Mouse (Mus musculus) stomach, embryonic 14.5 days (tissue): ENCODE results near the gene Perm1. TPM values are rescaled to one million over a fixed set of nuclear protein-coding genes. Genes with fewer than 3 reads are reported as not detected.

Source experiments
- ATAC-seq: fragments of 200-750 bp; cut with Nextera tagmentation; 2 replicates; pipeline ENCODE4 v1.8.0; 2017; ENCODE audit warnings: low read depth, moderate TSS enrichment; ENCODE audit not compliant: insufficient number of reproducible peaks, insufficient read depth, low FRiP score
- H3K27ac ChIP-seq: fragments of 300-500 bp; sonication (generic); 2 replicates; pipeline ENCODE4 v1.5.1; 2014; ENCODE audit warnings: mild to moderate bottlenecking, low read length, moderate library complexity, mixed read lengths
- H3K27me3 ChIP-seq: fragments of 300-500 bp; sonication (generic); 2 replicates; pipeline ENCODE4 v1.6.1; 2014; ENCODE audit warnings: low read length, control low read depth, mixed read lengths; ENCODE audit not compliant: control insufficient read depth, insufficient read depth
- H3K36me3 ChIP-seq: fragments of 300-500 bp; sonication (generic); 2 replicates; pipeline ENCODE4 v1.6.1; 2014; ENCODE audit warnings: mild to moderate bottlenecking, control low read depth, low read length, moderate library complexity, mixed read lengths; ENCODE audit not compliant: control insufficient read depth, insufficient read depth
- H3K4me1 ChIP-seq: fragments of 300-500 bp; sonication (generic); 2 replicates; pipeline ENCODE4 v1.6.1; 2014; ENCODE audit warnings: low read length, control low read depth, mixed read lengths; ENCODE audit not compliant: control insufficient read depth, insufficient read depth
- H3K4me2 ChIP-seq: fragments of 300-500 bp; sonication (generic); replicated peaks from 2 replicates; pipeline ENCODE4 v1.6.1; 2014; ENCODE audit warnings: low read depth, low read length, control low read depth
- H3K4me3 ChIP-seq: fragments of 300-500 bp; sonication (generic); 2 replicates; pipeline ENCODE4 v1.5.1; 2014; ENCODE audit warnings: low read depth, low read length, control low read depth
- H3K9ac ChIP-seq: fragments of 300-500 bp; sonication (generic); replicated peaks from 2 replicates; pipeline ENCODE4 v1.6.1; 2014; ENCODE audit warnings: low read depth, mild to moderate bottlenecking, control low read depth, low read length, moderate library complexity, mixed read lengths
- H3K9me3 ChIP-seq: fragments of 300-500 bp; sonication (generic); 2 replicates; pipeline ENCODE4 v1.6.1; 2016; ENCODE audit warnings: low read depth, low read length, control low read depth; ENCODE audit not compliant: control insufficient read depth
- WGBS: fragments of 180-500 bp; shearing (Covaris S2); extraction: QIAGEN DNeasy Blood & Tissue Kit; methylation state at CpG from one replicate; pipeline ENCODE4 v1.1.7; 2014; 5-methylcytosine and 5-hydroxymethylcytosine counted together
- polyA plus RNA-seq: library from polyadenylated mRNA; unstranded; fragments of >200 nt; fragmentation: Nextera tagmentation; extraction: Ambion mirVana; gene quantifications from 2 replicates; pipeline ENCODE4 v1.2.1, GENCODE M21; 2014

Gene Perm1
- polyA plus RNA-seq, result 0.55 and 1.3 TPM in 2 replicates

DNA sequence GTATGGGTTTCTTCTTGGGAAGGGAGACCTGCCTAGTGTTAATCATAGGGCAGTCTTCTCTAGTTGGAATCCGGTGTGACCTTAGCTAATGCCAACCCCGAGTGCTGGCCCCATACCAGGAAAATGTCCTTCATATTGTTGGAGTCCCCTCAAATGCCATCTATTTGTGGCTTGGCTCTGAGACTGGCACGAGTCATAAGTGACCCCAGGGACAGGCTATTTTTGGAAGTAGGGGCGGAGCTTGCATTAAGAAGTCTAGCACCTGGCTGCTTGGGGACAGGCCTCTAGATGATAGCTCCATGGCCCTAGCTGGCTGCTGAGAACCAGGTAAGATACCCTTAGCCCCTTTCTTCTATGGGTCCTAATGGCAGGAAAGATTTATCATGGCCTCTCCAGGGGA lies at the start of gene Perm1:
TSS of gene Perm1 (plus strand) at position 220 of the 400 bp plus-strand sequence.
- H3K4me3 ChIP-seq, result no peak within 1 kb of the TSS
- 73% methylated on average over 4 of the region's 4 CpGs for WGBS
- no peak within 1 kb of the TSS for H3K9ac ChIP-seq
- no peaks in the 10 kb centered on the region for H3K36me3 ChIP-seq
- no peaks in the 10 kb centered on the region for H3K4me1 ChIP-seq
- no peaks in the 10 kb centered on the region for H3K27me3 ChIP-seq
- ATAC-seq, result no peak
- no peak within 1 kb of the TSS for H3K27ac ChIP-seq
- no peak within 1 kb of the TSS for H3K4me2 ChIP-seq
- no peaks in the 10 kb centered on the region for H3K9me3 ChIP-seq

DNA sequence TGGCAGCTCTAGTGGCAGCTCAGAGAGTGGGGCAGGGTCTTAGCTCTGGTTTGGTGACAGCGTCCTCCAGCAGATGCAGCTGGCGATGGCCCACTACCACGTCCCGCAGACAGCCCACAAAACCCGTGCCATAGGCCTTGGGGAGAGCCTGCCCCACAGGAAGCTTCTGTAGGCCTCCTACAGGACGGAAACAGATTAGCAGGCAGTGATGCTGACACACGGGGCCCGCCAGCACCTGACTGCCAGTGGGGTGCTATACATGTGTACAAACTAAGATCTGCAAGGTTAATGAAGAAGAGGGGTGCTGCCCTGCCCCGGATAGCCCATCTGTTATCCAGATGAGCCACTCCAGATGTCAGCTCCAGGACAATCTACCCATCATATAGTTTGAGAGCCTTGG lies 49.2 kb upstream of the Perm1 start:
- peaks cover 73% of the 10 kb centered on the region for H3K36me3 ChIP-seq
- 85% methylated on average over 9 of the region's 9 CpGs for WGBS
- H3K9me3 ChIP-seq, result no peaks in the 10 kb centered on the region; the same call in 1 of the 2 replicates
- H3K4me3 ChIP-seq, result no peak overlapping the region
- no peak for ATAC-seq
- H3K27me3 ChIP-seq, result no peaks in the 10 kb centered on the region
- no peak overlapping the region for H3K4me2 ChIP-seq
- H3K9ac ChIP-seq, result no peak overlapping the region
- no peaks in the 10 kb centered on the region for H3K4me1 ChIP-seq
- H3K27ac ChIP-seq, result no peak overlapping the region

DNA sequence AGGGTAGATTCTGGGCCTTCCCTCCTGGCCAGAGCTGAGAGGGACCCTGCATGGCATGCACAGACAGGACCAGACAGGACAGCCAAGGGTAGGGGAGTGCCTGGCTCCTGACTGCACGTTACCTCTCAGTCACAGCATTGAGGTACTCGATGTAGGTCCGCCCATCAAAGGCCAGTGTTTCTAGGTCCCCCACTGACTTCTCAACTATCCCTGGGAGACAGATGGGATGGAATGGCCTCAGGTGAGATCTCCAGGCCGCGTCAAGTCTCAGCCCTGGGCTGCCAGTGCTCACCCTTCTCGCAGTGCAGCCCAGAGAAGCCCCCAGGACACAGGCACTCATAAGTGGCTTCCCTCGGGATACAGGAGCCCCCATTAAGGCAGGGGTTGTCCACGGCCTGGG lies 47.1 kb upstream of the Perm1 start:
- no peaks in the 10 kb centered on the region for H3K4me1 ChIP-seq
- no peaks in the 10 kb centered on the region for H3K27me3 ChIP-seq
- H3K36me3 ChIP-seq, result peaks cover 90% of the 10 kb centered on the region
- H3K9me3 ChIP-seq, result no peaks in the 10 kb centered on the region
- 90% methylated on average over 8 of the region's 8 CpGs for WGBS
- H3K27ac ChIP-seq, result no peak overlapping the region
- no peak overlapping the region for H3K4me3 ChIP-seq
- no peak overlapping the region for H3K4me2 ChIP-seq
- no peak overlapping the region for H3K9ac ChIP-seq
- no peak for ATAC-seq

DNA sequence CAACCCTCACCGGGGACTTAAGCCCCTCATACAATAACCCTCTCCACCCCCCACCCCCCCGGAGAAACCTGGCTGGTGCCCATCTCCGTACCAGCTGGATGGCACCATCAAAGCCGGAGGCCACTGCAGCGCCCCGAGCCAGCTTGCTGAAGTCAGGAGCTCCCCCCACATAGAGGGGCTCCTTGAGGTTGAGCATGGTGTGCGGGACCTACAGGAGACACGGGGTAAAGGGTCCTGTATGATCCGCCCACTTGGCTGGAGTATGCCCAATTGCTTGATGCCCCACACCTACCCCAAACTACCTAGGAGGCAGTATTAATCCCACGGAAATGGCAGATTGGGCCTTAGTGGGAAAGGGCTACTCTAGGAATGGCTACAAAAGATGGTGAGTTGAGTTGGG lies 46.5 kb upstream of the Perm1 start:
- 95% methylated on average over 10 of the region's 10 CpGs for WGBS
- no peak overlapping the region for H3K4me2 ChIP-seq

DNA sequence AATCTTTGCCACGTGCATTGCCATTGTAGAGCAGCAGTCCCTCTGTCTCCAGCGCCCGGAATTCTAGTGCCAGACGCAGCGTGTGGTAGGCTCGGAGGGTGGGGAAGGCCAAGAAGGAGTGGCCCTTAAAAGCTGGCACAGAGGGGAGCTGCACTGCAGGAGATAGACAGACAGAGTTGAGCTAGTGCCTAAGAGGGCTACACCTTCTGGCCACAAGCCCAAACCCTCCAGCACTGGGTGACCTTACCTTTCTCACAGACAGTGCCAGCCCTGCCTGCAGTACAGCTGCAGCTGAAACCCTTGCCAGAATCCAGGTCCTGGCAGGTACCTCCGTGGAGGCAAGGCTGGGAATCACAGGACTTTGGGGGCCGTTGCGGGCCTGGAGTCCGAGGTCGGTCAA lies 43.8 kb upstream of the Perm1 start:
- H3K27me3 ChIP-seq, result no peaks in the 10 kb centered on the region
- H3K36me3 ChIP-seq, result peaks cover 94% of the 10 kb centered on the region
- no peak for ATAC-seq
- WGBS, result 96% methylated on average over 11 of the region's 11 CpGs
- no peak overlapping the region for H3K4me3 ChIP-seq
- H3K4me1 ChIP-seq, result no peaks in the 10 kb centered on the region
- no peak overlapping the region for H3K27ac ChIP-seq
- no peak overlapping the region for H3K9ac ChIP-seq
- no peaks in the 10 kb centered on the region for H3K9me3 ChIP-seq
- no peak overlapping the region for H3K4me2 ChIP-seq

More for the DNA sequence above, 46.5 kb upstream of the Perm1 start:
- H3K27ac ChIP-seq, result no peak overlapping the region
- H3K36me3 ChIP-seq, result peaks cover 90% of the 10 kb centered on the region
- ATAC-seq, result no peak
- H3K9me3 ChIP-seq, result no peaks in the 10 kb centered on the region
- H3K27me3 ChIP-seq, result no peaks in the 10 kb centered on the region
- H3K4me1 ChIP-seq, result no peaks in the 10 kb centered on the region
- no peak overlapping the region for H3K4me3 ChIP-seq
- no peak overlapping the region for H3K9ac ChIP-seq

DNA sequence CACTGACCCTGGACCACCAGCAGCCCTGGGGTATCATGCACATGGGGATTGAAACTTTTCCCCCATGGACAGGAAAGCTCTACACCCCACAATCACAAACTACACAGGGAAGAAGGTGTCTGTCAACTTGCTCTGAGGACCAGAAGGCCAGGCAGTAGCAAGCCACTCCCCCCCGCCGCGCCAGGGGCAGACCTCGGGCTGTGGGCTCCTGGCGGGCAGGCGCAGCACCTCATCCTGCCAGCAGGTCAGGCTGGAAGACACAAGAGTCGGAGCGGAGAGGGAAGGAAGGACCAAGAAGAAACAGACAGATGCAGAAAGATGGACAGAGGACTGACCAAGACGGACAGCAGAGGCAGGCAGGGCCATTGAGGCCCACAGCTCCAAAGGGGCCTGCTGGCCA lies 38.0 kb upstream of the Perm1 start:
- WGBS, result 95% methylated on average over 9 of the region's 9 CpGs
- H3K9ac ChIP-seq, result no peak overlapping the region
- no peak overlapping the region for H3K4me3 ChIP-seq
- no peak overlapping the region for H3K4me2 ChIP-seq
- ATAC-seq, result no peak
- H3K9me3 ChIP-seq, result no peaks in the 10 kb centered on the region
- no peak overlapping the region for H3K27ac ChIP-seq
- H3K36me3 ChIP-seq, result peaks cover 71% of the 10 kb centered on the region
- H3K27me3 ChIP-seq, result no peaks in the 10 kb centered on the region
- no peaks in the 10 kb centered on the region for H3K4me1 ChIP-seq

DNA sequence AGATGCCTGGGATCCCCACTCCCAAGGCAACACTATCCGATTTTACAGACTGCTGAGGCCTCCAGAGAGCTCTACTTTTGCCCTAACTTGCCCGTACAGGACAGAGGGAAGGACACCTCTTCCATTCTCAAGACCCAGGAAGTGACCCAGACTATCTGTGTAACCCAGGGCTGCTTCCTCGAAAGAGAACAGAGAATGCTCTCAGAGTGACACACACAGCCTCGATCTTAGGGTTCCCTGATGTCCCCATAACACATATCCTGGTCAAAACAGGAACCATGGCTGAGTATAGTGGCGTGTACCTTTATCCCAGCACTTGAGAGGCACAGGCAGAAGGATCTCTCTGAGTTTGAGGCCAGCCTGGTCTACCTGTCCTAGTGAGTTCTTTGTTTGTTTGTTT lies 31.9 kb upstream of the Perm1 start:
- Histone ChIP-seq H3K4me3 (no peak overlapping the region), H3K4me1 (peaks cover 12% of the 10 kb centered on the region; the same call in 1 of the 2 replicates), H3K4me2 (no peak overlapping the region), H3K9me3 (no peaks in the 10 kb centered on the region), H3K27me3 (no peaks in the 10 kb centered on the region), H3K27ac (no peak overlapping the region), H3K36me3 (peaks cover 26% of the 10 kb centered on the region; the same call in 1 of the 2 replicates), H3K9ac (no peak overlapping the region)
- no peak for ATAC-seq
- WGBS, result 82% methylated on average over 5 of the region's 5 CpGs

DNA sequence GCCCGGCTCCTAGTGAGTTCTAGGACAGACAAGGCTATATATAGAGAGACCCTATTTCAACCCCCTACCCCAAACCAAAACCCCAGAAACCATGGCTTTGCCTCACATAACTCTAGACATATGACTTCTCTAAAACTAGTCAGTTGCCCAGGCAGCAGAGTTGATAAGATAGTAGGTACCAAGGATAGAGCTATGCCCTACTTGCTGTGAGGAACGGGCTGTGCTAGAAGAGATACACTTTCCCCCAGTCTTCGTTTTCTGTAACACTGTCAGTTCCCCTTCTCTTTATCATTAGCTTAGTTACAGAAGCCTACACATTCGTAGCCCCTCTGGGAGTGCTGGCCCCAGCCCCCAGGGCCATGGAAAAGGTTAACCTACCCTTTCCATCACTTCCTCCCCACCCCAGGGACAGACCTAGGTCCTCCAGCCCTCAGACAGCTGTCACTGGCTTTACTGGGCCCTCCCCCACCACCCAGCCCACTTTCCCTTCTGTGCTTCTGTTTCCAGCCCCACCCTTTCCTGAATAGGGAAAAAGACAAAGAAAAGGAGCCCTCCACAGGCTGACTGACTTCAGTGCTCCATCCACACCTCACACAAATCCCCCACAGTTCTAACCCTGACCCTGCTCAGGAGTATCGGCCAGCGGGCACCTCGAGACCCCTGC lies 31.2 kb upstream of the Perm1 start:
- no peak for ATAC-seq
- H3K36me3 ChIP-seq, result peaks cover 21% of the 10 kb centered on the region; the same call in 1 of the 2 replicates
- no peak overlapping the region for H3K4me2 ChIP-seq
- H3K9me3 ChIP-seq, result no peaks in the 10 kb centered on the region
- no peak overlapping the region for H3K4me3 ChIP-seq
- peaks cover 18% of the 10 kb centered on the region for H3K4me1 ChIP-seq
- H3K27ac ChIP-seq, result no peak overlapping the region
- no peak overlapping the region for H3K9ac ChIP-seq
- H3K27me3 ChIP-seq, result no peaks in the 10 kb centered on the region
- WGBS, result 79% methylated on average over 7 of the region's 7 CpGs

DNA sequence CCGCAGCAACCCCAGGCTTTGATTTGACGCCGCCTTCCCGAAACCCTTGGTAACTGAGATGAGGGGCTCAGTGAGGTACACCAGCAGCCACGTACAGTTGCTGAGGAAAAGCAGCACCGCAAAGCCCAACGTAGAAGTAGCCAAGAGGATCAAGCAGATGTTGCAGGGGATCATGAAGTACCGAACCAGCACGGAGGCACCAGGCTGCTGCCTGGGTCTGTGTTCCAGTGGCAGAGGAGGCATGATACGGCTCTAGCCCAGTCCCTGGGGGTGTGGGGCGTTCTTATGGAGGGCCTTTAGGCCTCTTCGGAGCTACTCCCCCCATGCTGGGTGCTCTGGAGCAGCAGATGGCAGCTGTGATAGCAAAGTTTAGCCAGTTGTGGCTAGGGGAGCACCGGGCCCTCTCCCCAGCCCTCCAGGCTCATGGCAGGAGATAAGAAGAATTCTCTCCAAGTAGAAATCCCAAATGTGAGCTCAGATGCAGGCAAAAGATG lies 30.2 kb upstream of the Perm1 start:
- Histone ChIP-seq H3K9me3 (no peaks in the 10 kb centered on the region), H3K4me3 (no peak overlapping the region), H3K4me2 (no peak overlapping the region), H3K27me3 (no peaks in the 10 kb centered on the region), H3K9ac (no peak overlapping the region), H3K36me3 (peaks cover 23% of the 10 kb centered on the region), H3K4me1 (peaks cover 23% of the 10 kb centered on the region), H3K27ac (no peak overlapping the region)
- no peak for ATAC-seq
- 84% methylated on average over 13 of the region's 13 CpGs for WGBS
